Mouse (Mus musculus): ENCODE measurements around the gene Gm11549. TPM values are rescaled to one million over a fixed set of nuclear protein-coding genes. Genes with fewer than 3 reads are reported as not detected.

The Gm11549 gene
- polyA plus RNA-seq, 1 experiment from 2014 or later: 0.33 TPM

DNA sequence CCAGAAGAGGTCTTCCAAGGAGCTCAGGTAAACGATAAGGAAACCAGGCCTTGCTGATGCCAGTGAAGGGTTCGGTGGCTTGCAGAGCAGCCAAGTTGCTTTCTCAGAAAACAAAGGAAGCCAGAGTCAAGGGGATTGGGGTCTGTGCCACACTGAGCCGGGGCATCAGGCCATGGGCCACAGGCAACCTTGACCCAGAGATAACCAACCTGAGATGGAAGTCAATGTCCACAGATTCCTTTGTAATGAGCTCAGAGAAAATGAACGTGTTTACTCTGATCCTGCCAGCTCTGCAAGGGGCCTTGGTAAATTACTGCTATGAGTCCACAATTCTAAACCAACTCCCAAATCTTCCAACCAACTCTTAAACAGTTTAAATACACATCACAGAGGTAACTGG lies 49.8 kb downstream of the Gm11549 start:
- ATAC-seq (ENCODE audit: low read depth): no peak
- no peaks in the 10 kb centered on the region for H3K36me3 ChIP-seq (ENCODE audit: control insufficient read depth, insufficient read depth, low read length)
- no peaks in the 10 kb centered on the region for H3K9me3 ChIP-seq (ENCODE audit: control insufficient read depth, low read length)
- H3K4me2 ChIP-seq (ENCODE audit: low read depth, low read length): no peak overlapping the region
- H3K27ac ChIP-seq (replicated peaks; ENCODE audit: low read depth, low read length): no peak overlapping the region
- no peak for DNase-seq (ENCODE audit: low spot score)
- no peak overlapping the region for H3K9ac ChIP-seq (ENCODE audit: low read depth, low read length)
- H3K4me3 ChIP-seq (ENCODE audit: low read depth, low read length): no peak overlapping the region
- no peaks in the 10 kb centered on the region for H3K27me3 ChIP-seq (replicated peaks; ENCODE audit: control insufficient read depth, insufficient read depth, low read length)
- 80% methylated on average over 4 of the region's 4 CpGs for WGBS
- peaks cover 22% of the 10 kb centered on the region for H3K4me1 ChIP-seq (ENCODE audit: control insufficient read depth, insufficient read depth, low read length)

DNA sequence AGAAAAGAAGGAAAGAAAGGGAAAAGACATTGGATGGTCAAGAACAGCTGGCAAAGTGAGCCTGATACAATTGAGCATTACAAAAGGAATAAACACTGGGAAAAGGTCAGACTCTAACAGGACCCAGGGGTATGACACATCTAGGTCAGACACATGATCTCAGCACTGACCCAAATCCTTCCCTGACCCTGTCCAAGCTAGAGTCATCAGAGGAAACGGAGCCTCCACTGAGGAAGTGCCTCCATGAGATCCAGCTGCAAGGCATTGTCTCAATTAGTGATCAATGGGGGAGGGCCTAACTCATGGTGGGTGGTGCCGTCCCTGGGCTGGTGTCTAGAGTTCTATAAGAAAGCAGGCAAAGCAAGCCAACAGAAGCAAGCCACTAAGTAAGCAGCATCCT lies 52.7 kb downstream of the Gm11549 start:
- Histone ChIP-seq H3K36me3 (ENCODE audit: control insufficient read depth, insufficient read depth, low read length) (peaks cover under 1% of the 10 kb centered on the region; the same call in 1 of the 2 replicates), H3K4me2 (ENCODE audit: low read depth, low read length) (no peak overlapping the region), H3K4me3 (ENCODE audit: low read depth, low read length) (no peak overlapping the region), H3K27me3 (replicated peaks; ENCODE audit: control insufficient read depth, insufficient read depth, low read length) (no peaks in the 10 kb centered on the region), H3K4me1 (ENCODE audit: control insufficient read depth, insufficient read depth, low read length) (peaks cover 9% of the 10 kb centered on the region), H3K9me3 (ENCODE audit: control insufficient read depth, low read length) (no peaks in the 10 kb centered on the region), H3K27ac (replicated peaks; ENCODE audit: low read depth, low read length) (no peak overlapping the region), H3K9ac (ENCODE audit: low read depth, low read length) (no peak overlapping the region)
- no peak for ATAC-seq (ENCODE audit: low read depth)
- 17% methylated on average over 2 of the region's 2 CpGs for WGBS
- DNase-seq (ENCODE audit: low spot score): no peak

DNA sequence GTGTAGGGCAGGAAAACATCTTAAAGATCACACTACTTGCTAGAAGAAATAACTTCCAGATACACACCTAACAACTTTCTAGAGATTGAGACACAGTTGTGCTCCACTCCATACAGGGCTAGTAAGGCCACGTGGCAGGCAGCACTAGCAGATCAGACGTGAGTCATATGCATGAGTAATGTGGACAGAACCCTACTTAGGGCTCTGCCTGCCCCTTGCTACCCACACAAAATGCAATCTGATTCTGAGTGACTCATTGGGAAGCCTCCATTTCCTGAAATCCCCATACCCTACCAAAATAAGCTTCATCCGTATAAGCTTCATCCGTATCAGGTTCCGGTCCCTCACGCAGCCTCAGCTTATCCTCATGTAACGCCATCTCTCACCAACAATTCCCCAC lies 54.0 kb downstream of the Gm11549 start:
- H3K9me3 ChIP-seq (ENCODE audit: control insufficient read depth, low read length): no peaks in the 10 kb centered on the region
- no peaks in the 10 kb centered on the region for H3K27me3 ChIP-seq (replicated peaks; ENCODE audit: control insufficient read depth, insufficient read depth, low read length)
- ATAC-seq (ENCODE audit: low read depth) (0 out of 2 replicates have a peak, but pooled peaks have one; percentile 45), DNase-seq (ENCODE audit: low spot score) (no peak)
- H3K9ac ChIP-seq (ENCODE audit: low read depth, low read length): no peak overlapping the region
- 75% methylated on average over 7 of the region's 7 CpGs for WGBS
- H3K36me3 ChIP-seq (ENCODE audit: control insufficient read depth, insufficient read depth, low read length): peaks cover 11% of the 10 kb centered on the region
- peaks cover 9% of the 10 kb centered on the region for H3K4me1 ChIP-seq (ENCODE audit: control insufficient read depth, insufficient read depth, low read length)
- no peak overlapping the region for H3K4me3 ChIP-seq (ENCODE audit: low read depth, low read length)
- H3K4me2 ChIP-seq (ENCODE audit: low read depth, low read length): no peak overlapping the region
- no peak overlapping the region for H3K27ac ChIP-seq (replicated peaks; ENCODE audit: low read depth, low read length)

DNA sequence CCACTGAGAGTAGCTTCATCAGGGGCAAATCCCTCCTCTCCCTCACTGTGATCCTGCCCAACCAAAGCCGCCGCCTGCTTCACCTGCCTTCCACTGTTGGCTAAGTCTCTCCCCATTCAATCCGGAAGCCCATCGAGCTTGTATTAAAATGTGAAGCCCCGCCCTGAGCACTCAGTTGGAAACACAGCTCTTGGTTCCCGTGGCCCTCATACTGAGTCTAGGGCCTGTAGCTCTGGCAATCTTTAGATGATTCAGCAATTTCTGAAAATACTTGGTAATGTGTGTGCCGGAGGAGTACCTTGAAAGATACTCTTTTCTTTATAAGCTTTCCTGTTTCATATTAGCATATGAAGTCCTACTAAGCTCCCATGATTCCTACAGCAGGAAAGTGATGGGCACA lies 56.1 kb downstream of the Gm11549 start:
- Histone ChIP-seq H3K4me2 (ENCODE audit: low read depth, low read length) (no peak overlapping the region), H3K4me1 (ENCODE audit: control insufficient read depth, insufficient read depth, low read length) (peaks cover 3% of the 10 kb centered on the region; the same call in 1 of the 2 replicates), H3K9ac (ENCODE audit: low read depth, low read length) (no peak overlapping the region), H3K4me3 (ENCODE audit: low read depth, low read length) (no peak overlapping the region), H3K27ac (replicated peaks; ENCODE audit: low read depth, low read length) (no peak overlapping the region), H3K27me3 (replicated peaks; ENCODE audit: control insufficient read depth, insufficient read depth, low read length) (no peaks in the 10 kb centered on the region), H3K9me3 (ENCODE audit: control insufficient read depth, low read length) (no peaks in the 10 kb centered on the region), H3K36me3 (ENCODE audit: control insufficient read depth, insufficient read depth, low read length) (peaks cover 28% of the 10 kb centered on the region)
- ATAC-seq (ENCODE audit: low read depth): no peak
- DNase-seq (ENCODE audit: low spot score): no peak
- WGBS: 61% methylated on average over 7 of the region's 7 CpGs

Small RNAs within 50 kb of the gene (microRNA-seq; reads per million reads assigned to microRNA genes)
- not detected for gene Mir7009 (ENCODE audit: borderline number of aligned reads)

Other genes starting within 250 kb of the Gm11549 start
- gene Anxa5, start 45.9 kb downstream of the Gm11549 start, polyA plus RNA-seq (2014; fragmentation: Nextera tagmentation; extraction: Ambion mirVana): 458 and 477 TPM in 2 replicates
- gene 1810062G17Rik, start 45.9 kb downstream of the Gm11549 start, polyA plus RNA-seq (2014; fragmentation: Nextera tagmentation; extraction: Ambion mirVana): 2.0 and 2.8 TPM in 2 replicates
- 52.9 and 53.7 TPM in 2 replicates for gene Exosc9, start 30.8 kb upstream of the Gm11549 start, polyA plus RNA-seq (2014; fragmentation: Nextera tagmentation; extraction: Ambion mirVana)
- 159 and 177 TPM in 2 replicates for gene Ccna2, start 50.3 kb upstream of the Gm11549 start, polyA plus RNA-seq (2014; fragmentation: Nextera tagmentation; extraction: Ambion mirVana)
- gene Bbs7, start 91.7 kb upstream of the Gm11549 start, polyA plus RNA-seq (2014; fragmentation: Nextera tagmentation; extraction: Ambion mirVana): 14.9 and 15.5 TPM in 2 replicates
- gene Trpc3, start 168.4 kb upstream of the Gm11549 start, polyA plus RNA-seq (2014; fragmentation: Nextera tagmentation; extraction: Ambion mirVana): 3.8 and 5.8 TPM in 2 replicates

Measured in embryonic facial prominence, embryonic 14.5 days (tissue).